Comparison of ENCODE assay signal across 24 mouse cellular contexts in genomic region chr6:108670821-108671220, GRCm38 (mm10). TPM values are rescaled to one million over a fixed set of nuclear protein-coding genes. Genes with fewer than 3 reads are reported as not detected.
DNase-seq lines count a peak whose midpoint lies in the region; ATAC-seq lines count a peak whose summit lies in the region.
"Had no signal": no experiment of that assay in that cellular context is flagged by ENCODE, and none has a peak within 500 bp of the region (broad histone marks: within the 10 kb centered on the region; RNA-seq: fewer than 3 reads in every experiment).

No protein-coding gene starts in this region.

- peaks cover 20% of the 10 kb centered on the region for H3K4me1 ChIP-seq in heart, embryonic 12.5 days (replicated peaks)
- H3K4me1 ChIP-seq in midbrain, embryonic 10.5 days, result peaks cover 16% of the 10 kb centered on the region

- H3K36me3 ChIP-seq in heart, embryonic 12.5 days, result peaks cover 6% of the 10 kb centered on the region
- H3K36me3 ChIP-seq in midbrain, embryonic 10.5 days, result no peaks in the 10 kb centered on the region
- H3K36me3 ChIP-seq: embryonic facial prominence, embryonic 10.5 days; hindbrain, embryonic 13.5 days; liver, embryonic 13.5 days; midbrain, embryonic 13.5 days had no signal

- DNase-seq in heart, adult 11 months, result peak; percentile 98
- peak; percentile 57 to 72 for DNase-seq in gastrocnemius, adult 8-10 months (ENCODE audit: low spot score in 2 of 2)
- DNase-seq in gastrocnemius, postnatal 25 days, result peak; percentile 58
- peak; percentile 58 for DNase-seq in heart, postnatal 4 days
- DNase-seq in urinary bladder, postnatal 25 days (ENCODE audit: low spot score), result no peak
- DNase-seq in midbrain, embryonic 10.5 days (ENCODE audit: low spot score), result no peak
- DNase-seq: adrenal gland, adult 2 months; cerebellum, adult 18-20 months; kidney, adult 11 months; kidney, postnatal 4 days; layer of hippocampus, adult 9-11 months; liver, embryonic 13.5 days; lung, embryonic 14.5 days; spleen, adult 18-20 months; thymus, postnatal 14 days had no signal

- no peak overlapping the region for H3K27ac ChIP-seq in heart, embryonic 12.5 days (ENCODE audit: poor library complexity, severe bottlenecking)
- no peak overlapping the region for H3K27ac ChIP-seq in midbrain, embryonic 10.5 days (replicated peaks)
- H3K27ac ChIP-seq: embryonic facial prominence, embryonic 10.5 days; forebrain, embryonic 10.5 days; heart, embryonic 15.5 days; hindbrain, embryonic 13.5 days; kidney, embryonic 15.5 days; limb, embryonic 13.5 days; liver, embryonic 13.5 days; midbrain, embryonic 13.5 days had no signal

- H3K9me3 ChIP-seq in heart, embryonic 12.5 days (replicated peaks), result no peaks in the 10 kb centered on the region
- H3K9me3 ChIP-seq in midbrain, embryonic 10.5 days (replicated peaks), result no peaks in the 10 kb centered on the region
- H3K9me3 ChIP-seq: embryonic facial prominence, embryonic 10.5 days; forebrain, embryonic 10.5 days; heart, embryonic 15.5 days; hindbrain, embryonic 13.5 days; kidney, embryonic 15.5 days; limb, embryonic 13.5 days; liver, embryonic 13.5 days; midbrain, embryonic 13.5 days had no signal

- ATAC-seq in heart, embryonic 12.5 days (ENCODE audit: insufficient number of reproducible peaks, low FRiP score), result no peak
- ATAC-seq: forebrain, embryonic 16.5 days; midbrain, embryonic 13.5 days had no signal

- no peak overlapping the region for H3K4me3 ChIP-seq in heart, embryonic 12.5 days
- no peak overlapping the region for H3K4me3 ChIP-seq in midbrain, embryonic 10.5 days
- H3K4me3 ChIP-seq: embryonic facial prominence, embryonic 10.5 days; forebrain, embryonic 10.5 days; heart, embryonic 15.5 days; hindbrain, embryonic 13.5 days; kidney, embryonic 15.5 days; limb, embryonic 13.5 days; liver, embryonic 13.5 days; midbrain, embryonic 13.5 days had no signal

- WGBS in heart, embryonic 12.5 days, result 43% methylated on average over 3 of the region's 3 CpGs
- 67% methylated on average over 3 of the region's 3 CpGs for WGBS in midbrain, embryonic 10.5 days

- no peak overlapping the region for H3K4me2 ChIP-seq in heart, embryonic 12.5 days
- H3K4me2 ChIP-seq: heart, embryonic 15.5 days; hindbrain, embryonic 13.5 days; kidney, embryonic 15.5 days; limb, embryonic 13.5 days; liver, embryonic 13.5 days; lung, embryonic 14.5 days; midbrain, embryonic 13.5 days had no signal

- no peaks in the 10 kb centered on the region for H3K27me3 ChIP-seq in heart, embryonic 12.5 days (replicated peaks)
- H3K27me3 ChIP-seq in midbrain, embryonic 10.5 days (ENCODE audit: low read depth, poor library complexity, severe bottlenecking), result peaks cover 41% of the 10 kb centered on the region
- H3K27me3 ChIP-seq: heart, embryonic 15.5 days; limb, embryonic 13.5 days had no signal

- H3K9ac ChIP-seq in heart, embryonic 12.5 days, result no peak overlapping the region
- H3K9ac ChIP-seq: heart, embryonic 15.5 days; hindbrain, embryonic 13.5 days; kidney, embryonic 15.5 days; limb, embryonic 13.5 days; liver, embryonic 13.5 days; lung, embryonic 14.5 days; midbrain, embryonic 13.5 days had no signal

RNA-seq across cellular contexts. Expression of gene Bhlhe40, which starts 10.4 kb away (rescaled TPM):
- polyA plus RNA-seq in heart, embryonic 12.5 days (2016; fragmentation: Nextera tagmentation; extraction: Ambion mirVana), result 22.4 and 23.8 TPM in 2 replicates
- total RNA-seq in gastrocnemius, adult 8-10 months (2022), result 100 to 1,000 TPM in 3 of 4 experiments, 10 to 100 TPM in 1; 89.5 to 168 (median 130) TPM
- 10 to 100 TPM; 61.9 to 69.2 TPM for total RNA-seq in gastrocnemius, postnatal 25 days (2021)
- total RNA-seq in heart, postnatal 4 days (2021), result 10 to 100 TPM; 59.9 to 74.1 TPM
- polyA plus RNA-seq in midbrain, embryonic 10.5 days (2016; fragmentation: Nextera tagmentation; extraction: Ambion mirVana), result 1.8 and 1.9 TPM in 2 replicates

Comparison
In these comparisons a context has a peak if more than half of its experiments do, and no peak if none do; other contexts are left out.
1. DNase-seq: peak in heart, adult 11 months (single experiment), gastrocnemius, adult 8-10 months (2 of 2), gastrocnemius, postnatal 25 days (single experiment) and heart, postnatal 4 days (single experiment); none in urinary bladder, postnatal 25 days (single experiment) and midbrain, embryonic 10.5 days (single experiment).